Mouse (Mus musculus) hindbrain, embryonic 12.5 days (tissue): ENCODE measurements around the gene Cel. TPM values are rescaled to one million over a fixed set of nuclear protein-coding genes. Genes with fewer than 3 reads are reported as not detected.

Experiments used
- ATAC-seq: fragments of 200-750 bp; cut with Nextera tagmentation; 2 replicates; pipeline ENCODE4 v1.8.0; 2017; ENCODE audit warnings: moderate TSS enrichment; ENCODE audit not compliant: low FRiP score
- H3K27ac ChIP-seq: fragments of 300-500 bp; sonication (generic); 2 replicates; pipeline ENCODE4 v1.5.1; 2016; ENCODE audit warnings: mild to moderate bottlenecking
- H3K27me3 ChIP-seq: fragments of 300-500 bp; sonication (generic); 2 replicates; pipeline ENCODE4 v1.6.1; 2016; ENCODE audit warnings: mild to moderate bottlenecking
- H3K36me3 ChIP-seq: fragments of 300-500 bp; sonication (generic); 2 replicates; pipeline ENCODE4 v1.6.1; 2016; ENCODE audit warnings: mild to moderate bottlenecking
- H3K4me1 ChIP-seq: fragments of 300-500 bp; sonication (generic); 2 replicates; pipeline ENCODE4 v1.6.1; 2016
- H3K4me2 ChIP-seq: fragments of 300-500 bp; sonication (generic); replicated peaks from 2 replicates; pipeline ENCODE4 v1.6.1; 2016; ENCODE audit warnings: mild to moderate bottlenecking
- H3K4me3 ChIP-seq: fragments of 300-500 bp; sonication (generic); 2 replicates; pipeline ENCODE4 v1.5.1; 2016; ENCODE audit warnings: mild to moderate bottlenecking
- H3K9ac ChIP-seq: fragments of 300-500 bp; sonication (generic); 2 replicates; pipeline ENCODE4 v1.6.1; 2016; ENCODE audit warnings: mild to moderate bottlenecking, moderate library complexity
- H3K9me3 ChIP-seq: fragments of 300-500 bp; sonication (generic); replicated peaks from 2 replicates; pipeline ENCODE4 v1.6.1; 2016; ENCODE audit warnings: mild to moderate bottlenecking
- WGBS: fragments of 180-500 bp; shearing (Covaris S2); methylation state at CpG from one replicate; pipeline ENCODE4 v1.1.7; 2016; 5-methylcytosine and 5-hydroxymethylcytosine counted together
- polyA plus RNA-seq: library from polyadenylated mRNA; unstranded; fragments of >200 nt; fragmentation: Nextera tagmentation; extraction: Ambion mirVana; gene quantifications from 2 replicates; pipeline ENCODE4 v1.2.1, GENCODE M21; 2016

Cel gene
- polyA plus RNA-seq, 1 experiment from 2014 or later: not detected

DNA sequence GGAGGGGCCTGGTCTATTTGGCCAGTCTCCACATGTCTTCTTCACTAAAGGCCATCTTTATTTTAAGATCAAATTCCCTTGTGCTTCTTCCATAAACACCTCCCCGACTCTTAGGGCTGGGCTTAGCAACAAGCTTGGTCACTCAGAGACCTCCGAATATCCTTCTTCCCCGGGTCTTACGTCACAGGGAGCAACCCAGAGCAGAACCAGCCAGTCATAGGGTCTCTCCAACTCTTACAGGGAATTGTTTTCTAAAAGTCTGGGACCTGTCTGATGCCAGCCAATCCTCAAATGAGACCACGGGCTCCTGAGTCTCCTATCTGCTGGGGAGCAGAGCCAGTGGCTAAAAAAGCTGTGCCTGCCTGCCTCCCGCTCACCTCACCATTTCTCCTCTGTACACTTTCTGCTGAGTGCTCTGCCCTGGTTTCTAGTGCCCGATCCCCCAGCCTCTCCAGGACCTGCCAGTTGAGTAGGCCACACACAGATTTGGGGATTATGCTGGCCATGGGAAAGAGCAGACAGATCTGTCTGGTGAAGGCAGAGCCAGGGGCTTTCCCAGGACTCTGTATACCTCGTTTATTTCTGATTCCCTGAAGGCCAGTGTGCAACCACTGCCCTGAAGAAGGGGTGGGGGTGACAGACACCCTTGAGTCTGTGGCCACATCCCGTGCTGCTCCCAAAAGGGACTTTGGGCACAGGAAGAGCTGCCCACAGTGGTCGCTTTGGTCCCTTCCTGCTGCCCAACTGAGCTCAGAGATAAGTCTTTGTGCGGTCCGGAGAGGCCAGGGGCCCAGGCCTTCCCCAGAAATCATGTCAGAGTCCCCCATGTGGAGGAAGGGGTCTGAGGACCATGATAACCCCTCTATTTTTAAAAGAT lies 35.7 kb upstream of the Cel start:
- Histone ChIP-seq H3K9ac (no peak overlapping the region), H3K9me3 (no peaks in the 10 kb centered on the region)
- WGBS: 69% methylated on average over 12 of the region's 12 CpGs

DNA sequence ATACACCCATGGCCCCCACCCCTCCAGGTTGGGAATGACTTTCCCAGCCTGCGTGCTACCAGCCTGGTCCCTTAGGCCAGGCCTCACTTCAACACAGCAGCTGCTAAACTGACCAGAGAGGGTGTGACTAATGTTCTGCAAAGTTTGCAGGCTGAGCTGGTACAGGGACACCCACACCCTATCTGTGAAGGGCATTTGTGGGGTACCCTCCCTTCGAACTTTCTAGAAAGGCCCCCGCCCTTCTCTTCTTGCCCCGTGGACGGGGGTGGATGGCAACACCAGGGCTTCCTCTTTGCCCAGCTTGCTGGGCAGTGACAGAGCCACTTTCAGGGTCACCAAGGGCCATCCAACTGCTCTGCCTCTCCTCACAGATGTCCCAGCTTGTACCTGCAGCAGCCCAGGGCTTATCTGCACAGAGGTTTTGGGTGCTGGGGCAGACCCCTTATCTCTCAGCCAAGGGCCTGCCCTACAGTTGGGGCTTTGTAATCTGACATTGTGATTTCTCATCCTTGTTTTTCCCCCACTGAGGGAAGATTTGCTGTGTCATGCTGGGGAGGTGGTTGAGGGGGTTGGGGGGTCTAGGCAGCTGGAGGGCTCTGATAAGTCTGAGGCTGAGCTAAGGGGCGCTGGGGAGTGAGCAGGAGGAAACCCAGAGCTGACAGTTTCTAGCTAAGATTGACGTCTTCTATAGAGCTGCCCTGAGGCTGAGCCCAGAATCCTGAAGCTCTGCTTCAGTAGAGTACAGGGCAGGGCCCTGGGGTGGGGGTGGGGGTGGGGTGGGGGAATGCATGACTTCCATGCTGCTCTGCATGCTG lies 34.7 kb upstream of the Cel start:
- Histone ChIP-seq H3K4me2 (no peak overlapping the region), H3K27me3 (peaks cover 3% of the 10 kb centered on the region; the same call in 1 of the 2 replicates), H3K4me3 (no peak overlapping the region), H3K4me1 (peaks cover 13% of the 10 kb centered on the region), H3K36me3 (no peaks in the 10 kb centered on the region), H3K9me3 (no peaks in the 10 kb centered on the region), H3K27ac (no peak overlapping the region), H3K9ac (peak overlapping the region; percentile 36)
- WGBS: 71% methylated on average over 7 of the region's 7 CpGs
- ATAC-seq: peak; percentile 48; the same call in 1 of the 2 replicates

More for the DNA sequence above, 35.7 kb upstream of the Cel start:
- H3K27ac ChIP-seq: no peak overlapping the region
- H3K4me3 ChIP-seq: no peak overlapping the region
- peaks cover 3% of the 10 kb centered on the region; the same call in 1 of the 2 replicates for H3K27me3 ChIP-seq
- peaks cover 13% of the 10 kb centered on the region for H3K4me1 ChIP-seq
- no peak for ATAC-seq
- H3K36me3 ChIP-seq: no peaks in the 10 kb centered on the region
- H3K4me2 ChIP-seq: no peak overlapping the region

DNA sequence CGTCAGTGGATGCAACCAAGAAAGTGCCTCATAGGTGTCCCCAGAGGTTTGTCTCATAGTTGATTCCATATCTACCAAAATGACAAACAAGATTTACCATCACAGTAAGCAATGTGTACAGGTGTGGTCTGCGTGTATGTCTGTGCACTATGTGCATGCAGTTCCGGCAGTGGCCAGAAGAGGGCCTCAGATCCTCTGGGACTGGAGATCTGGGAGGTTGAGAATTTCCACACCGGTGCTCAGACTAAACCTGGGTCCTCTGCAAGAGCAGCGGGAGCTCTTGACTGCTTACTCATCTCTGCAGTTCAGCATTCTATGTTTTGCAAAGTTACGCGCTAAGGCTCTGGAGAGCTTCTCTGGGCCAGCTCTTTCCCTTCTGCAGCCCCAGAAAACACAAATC lies 33.8 kb upstream of the Cel start:
- Histone ChIP-seq H3K27ac (no peak overlapping the region), H3K4me1 (peaks cover 13% of the 10 kb centered on the region), H3K4me2 (no peak overlapping the region), H3K4me3 (no peak overlapping the region), H3K27me3 (peaks cover 9% of the 10 kb centered on the region; the same call in 1 of the 2 replicates), H3K9me3 (no peaks in the 10 kb centered on the region), H3K9ac (no peak overlapping the region), H3K36me3 (no peaks in the 10 kb centered on the region)
- no peak for ATAC-seq
- 90% methylated on average over 7 of the region's 7 CpGs for WGBS

DNA sequence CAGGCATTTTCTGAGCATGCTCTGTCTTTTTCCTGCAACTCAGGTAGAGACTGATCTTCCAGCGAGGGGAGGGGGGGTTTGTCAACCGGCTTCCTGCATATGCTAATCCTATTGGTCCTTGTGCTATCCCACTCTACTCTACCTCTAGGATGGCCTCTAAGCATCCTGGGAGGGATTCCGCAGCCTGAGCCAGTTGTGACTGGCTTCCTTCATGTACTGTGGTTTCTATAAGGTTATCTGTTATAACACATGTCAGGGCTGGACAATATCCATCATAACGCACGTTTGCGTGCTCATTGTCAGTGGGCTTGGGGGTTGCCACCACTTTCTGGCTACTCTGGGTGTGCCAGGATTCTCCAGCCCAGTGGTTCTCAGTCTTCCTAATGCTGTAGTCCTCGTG lies 32.8 kb upstream of the Cel start:
- Histone ChIP-seq H3K4me2 (no peak overlapping the region), H3K9me3 (no peaks in the 10 kb centered on the region), H3K36me3 (no peaks in the 10 kb centered on the region), H3K4me1 (peaks cover 13% of the 10 kb centered on the region), H3K9ac (no peak overlapping the region), H3K4me3 (no peak overlapping the region), H3K27me3 (peaks cover 9% of the 10 kb centered on the region; the same call in 1 of the 2 replicates), H3K27ac (no peak overlapping the region)
- ATAC-seq: no peak
- WGBS: 87% methylated on average over 7 of the region's 7 CpGs

DNA sequence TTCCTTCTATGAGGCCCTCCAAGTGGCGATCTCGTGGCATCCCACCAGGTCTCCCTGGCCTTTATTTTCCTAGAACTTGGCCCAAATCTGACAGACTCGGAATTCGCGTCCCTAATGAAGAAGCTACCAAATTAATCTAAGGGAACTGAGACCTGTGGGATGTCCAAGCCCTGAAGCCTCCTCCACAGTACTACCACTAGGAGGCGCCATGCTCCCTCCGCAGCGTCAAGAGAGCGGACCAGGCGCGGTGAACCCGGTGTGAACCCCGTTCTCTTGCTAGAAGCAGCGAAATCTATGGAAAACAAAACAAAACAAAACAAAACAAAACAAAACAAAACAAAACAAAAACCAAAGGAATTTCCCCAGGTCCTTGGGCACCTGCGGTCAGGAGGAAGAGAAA lies 29.6 kb upstream of the Cel start:
- H3K4me3 ChIP-seq: no peak overlapping the region
- peaks cover 9% of the 10 kb centered on the region for H3K27me3 ChIP-seq
- H3K9ac ChIP-seq: no peak overlapping the region
- no peak overlapping the region for H3K4me2 ChIP-seq
- no peak overlapping the region for H3K27ac ChIP-seq
- peaks cover under 1% of the 10 kb centered on the region for H3K4me1 ChIP-seq
- no peak for ATAC-seq
- H3K36me3 ChIP-seq: no peaks in the 10 kb centered on the region
- WGBS: 7% methylated on average over 15 of the region's 15 CpGs
- no peaks in the 10 kb centered on the region for H3K9me3 ChIP-seq

DNA sequence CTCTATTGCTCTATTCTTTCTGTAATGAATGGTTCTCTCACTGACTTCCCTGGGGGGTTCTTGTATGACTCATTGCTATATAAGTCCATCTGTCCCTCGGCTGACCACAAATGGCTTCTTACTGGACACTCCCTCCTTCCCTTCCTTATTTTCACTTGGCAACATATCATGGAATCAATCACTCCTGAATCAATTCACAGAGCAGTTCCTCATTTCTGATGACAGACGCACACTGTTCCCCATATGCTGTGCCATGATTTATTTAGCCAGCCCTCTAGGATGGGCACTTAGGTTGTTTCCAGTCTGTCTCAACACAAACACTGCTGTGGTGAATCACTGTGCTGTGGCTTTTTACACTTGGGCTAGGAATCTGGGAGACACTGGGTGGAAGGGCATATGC lies 28.3 kb upstream of the Cel start:
- no peak for ATAC-seq
- H3K9ac ChIP-seq: no peak overlapping the region
- no peaks in the 10 kb centered on the region for H3K4me1 ChIP-seq
- H3K4me2 ChIP-seq: no peak overlapping the region
- no peak overlapping the region for H3K4me3 ChIP-seq
- H3K9me3 ChIP-seq: no peaks in the 10 kb centered on the region
- 73% methylated on average over 2 of the region's 2 CpGs for WGBS
- H3K27ac ChIP-seq: no peak overlapping the region
- no peaks in the 10 kb centered on the region for H3K36me3 ChIP-seq
- H3K27me3 ChIP-seq: peaks cover 15% of the 10 kb centered on the region

DNA sequence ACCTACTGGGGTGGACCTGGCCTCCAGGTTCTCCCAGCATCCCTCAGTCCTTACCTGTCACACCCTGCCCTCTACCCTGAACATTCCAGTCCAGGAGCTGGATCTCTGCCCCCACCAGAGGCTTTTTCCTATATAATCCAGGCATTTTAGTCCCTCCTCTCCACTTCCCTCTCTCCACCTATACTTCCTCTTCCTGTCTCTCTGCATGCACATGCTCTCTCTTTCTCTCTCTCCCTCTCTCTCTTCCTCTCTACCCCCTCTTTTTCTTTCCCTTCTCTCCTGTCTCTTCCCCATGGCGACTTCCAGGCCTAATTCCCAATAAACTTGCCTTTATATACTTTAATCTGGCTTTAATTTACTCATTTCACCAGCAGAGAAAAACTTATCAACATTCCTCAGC lies 25.4 kb upstream of the Cel start:
- Histone ChIP-seq H3K27ac (no peak overlapping the region), H3K36me3 (no peaks in the 10 kb centered on the region), H3K4me1 (peaks cover 3% of the 10 kb centered on the region; the same call in 1 of the 2 replicates), H3K4me2 (no peak overlapping the region), H3K4me3 (no peak overlapping the region), H3K27me3 (peaks cover 12% of the 10 kb centered on the region), H3K9ac (no peak overlapping the region), H3K9me3 (no peaks in the 10 kb centered on the region)
- ATAC-seq: no peak
- 35% methylated on average over 1 of the region's 1 CpGs for WGBS

DNA sequence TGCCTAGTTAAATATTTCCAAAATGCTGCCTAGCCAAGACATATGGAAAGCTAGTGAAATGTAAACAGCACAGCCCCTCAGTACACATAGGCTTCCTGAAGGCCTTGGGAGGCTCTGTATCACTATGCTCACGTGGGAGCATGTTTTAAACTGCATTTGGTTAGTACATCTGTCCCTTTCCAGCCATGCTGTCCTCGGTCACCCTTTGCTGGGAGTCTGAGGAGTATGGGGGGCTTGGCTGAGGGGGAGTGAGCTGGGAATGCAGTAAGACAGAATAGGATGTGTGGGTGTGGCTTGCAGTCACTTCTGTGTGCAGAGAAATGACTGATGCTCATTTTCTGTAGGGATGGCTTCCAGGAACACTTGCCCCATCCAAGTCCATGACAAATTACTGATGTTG lies 22.5 kb upstream of the Cel start:
- ATAC-seq: no peak
- Histone ChIP-seq H3K9me3 (no peaks in the 10 kb centered on the region), H3K4me1 (peaks cover 23% of the 10 kb centered on the region), H3K4me2 (no peak overlapping the region), H3K9ac (no peak overlapping the region), H3K27ac (no peak overlapping the region), H3K36me3 (peaks cover 3% of the 10 kb centered on the region; the same call in 1 of the 2 replicates), H3K4me3 (no peak overlapping the region), H3K27me3 (peaks cover 5% of the 10 kb centered on the region; the same call in 1 of the 2 replicates)
- 45% methylated on average over 2 of the region's 2 CpGs for WGBS

DNA sequence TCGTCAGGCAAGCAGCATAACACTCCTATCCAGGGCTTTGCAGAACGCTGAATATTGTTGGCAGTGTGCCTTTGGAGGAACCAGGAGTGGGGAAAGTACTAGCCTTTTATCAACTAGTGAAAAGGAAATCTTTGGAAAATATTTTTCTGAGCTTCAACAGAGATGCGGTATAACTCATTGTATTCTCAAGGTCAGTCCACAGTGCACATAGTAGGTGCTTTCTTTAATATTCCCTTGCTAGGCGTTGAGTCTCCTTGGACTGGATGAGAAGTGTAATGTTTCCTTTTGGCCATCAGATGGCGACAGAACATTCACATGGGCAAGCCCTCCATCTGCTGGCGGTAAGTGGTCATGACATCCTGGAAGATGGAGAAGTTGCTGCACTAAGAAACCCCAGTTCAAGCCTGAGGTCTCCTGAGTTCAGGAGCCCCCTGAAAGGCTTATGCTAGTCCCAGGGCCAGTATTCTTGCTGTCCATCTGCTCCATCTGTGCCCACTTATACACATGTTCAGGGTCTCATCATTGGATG lies 21.9 kb upstream of the Cel start:
- H3K27me3 ChIP-seq: peaks cover 5% of the 10 kb centered on the region; the same call in 1 of the 2 replicates
- H3K9me3 ChIP-seq: no peaks in the 10 kb centered on the region
- H3K9ac ChIP-seq: no peak overlapping the region
- H3K4me2 ChIP-seq: no peak overlapping the region
- no peak overlapping the region for H3K27ac ChIP-seq
- H3K4me1 ChIP-seq: peaks cover 24% of the 10 kb centered on the region
- H3K4me3 ChIP-seq: no peak overlapping the region
- WGBS: 25% methylated on average over 6 of the region's 6 CpGs
- H3K36me3 ChIP-seq: peaks cover 4% of the 10 kb centered on the region; the same call in 1 of the 2 replicates
- ATAC-seq: no peak

DNA sequence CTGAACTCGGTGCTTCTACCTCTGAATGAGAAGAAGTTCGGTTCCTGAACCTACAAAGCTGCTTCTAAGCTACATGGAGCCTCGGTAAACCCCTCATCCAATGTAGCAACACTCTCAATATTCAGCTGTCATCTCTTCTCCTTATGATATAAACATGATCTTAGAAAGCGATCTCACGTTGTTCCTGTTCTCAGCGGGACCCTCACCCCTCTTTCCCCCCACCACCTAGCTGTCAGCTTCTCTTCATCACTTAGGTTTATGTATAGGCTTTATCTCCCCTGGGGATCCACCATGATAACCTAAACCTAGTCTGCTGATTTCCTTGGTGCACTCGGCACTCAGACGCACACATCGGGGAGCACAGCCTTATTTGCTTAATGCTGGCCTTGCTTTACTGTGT lies 20.4 kb upstream of the Cel start, which contains the start of gene Gtf3c5:
TSS of gene Gtf3c5 (minus strand) at position 101 of the 400 bp plus-strand sequence.
- Histone ChIP-seq H3K27me3 (peaks cover 5% of the 10 kb centered on the region; the same call in 1 of the 2 replicates), H3K36me3 (peaks cover 16% of the 10 kb centered on the region), H3K9ac (peak within 1 kb of the TSS; percentile 78), H3K27ac (peak within 1 kb of the TSS; percentile 93), H3K4me1 (peaks cover 24% of the 10 kb centered on the region), H3K9me3 (no peaks in the 10 kb centered on the region), H3K4me2 (peak within 1 kb of the TSS; percentile 69), H3K4me3 (peak within 1 kb of the TSS; percentile 75)
- ATAC-seq: no peak
- WGBS: 77% methylated on average over 9 of the region's 9 CpGs

DNA sequence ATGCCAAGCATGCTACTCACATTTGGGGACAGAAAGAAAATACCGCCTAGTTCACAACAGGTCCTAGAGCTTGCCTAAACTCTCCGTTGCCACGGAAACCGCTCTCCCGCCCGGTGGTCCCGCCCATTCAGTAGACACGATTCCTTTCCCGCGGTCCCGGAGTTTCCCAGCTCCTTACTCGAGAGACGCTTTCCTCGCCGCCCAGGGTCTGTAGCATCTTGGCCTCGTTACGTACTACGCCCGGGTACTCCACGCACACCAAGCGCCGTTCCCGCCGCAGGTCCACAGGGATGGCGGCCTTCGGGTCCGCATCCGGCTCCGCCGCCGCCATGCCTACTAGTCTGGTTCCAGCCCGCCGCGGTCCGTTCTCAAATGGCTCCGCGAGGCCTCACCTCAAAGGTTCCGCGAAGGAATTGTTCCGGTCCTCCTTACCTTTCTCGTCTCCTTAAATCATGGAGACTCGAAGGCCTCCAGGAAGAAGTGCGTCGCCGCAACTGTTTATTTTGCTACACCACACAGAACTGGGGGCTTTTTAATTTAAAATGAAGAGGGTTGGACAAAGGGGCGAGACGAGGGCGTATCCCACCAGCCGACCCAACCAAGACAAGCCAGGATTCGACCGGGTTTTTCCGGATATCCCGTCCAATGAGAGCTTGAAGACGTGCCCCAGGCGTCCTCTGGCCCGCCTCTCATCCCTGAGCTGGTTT lies 19.6 kb upstream of the Cel start:
- peak overlapping the region; percentile 93 for H3K27ac ChIP-seq
- peak overlapping the region; percentile 75 for H3K4me3 ChIP-seq
- ATAC-seq: peak; percentile 93
- H3K9ac ChIP-seq: peak overlapping the region; percentile 78
- H3K4me1 ChIP-seq: peaks cover 24% of the 10 kb centered on the region
- H3K27me3 ChIP-seq: peaks cover 5% of the 10 kb centered on the region; the same call in 1 of the 2 replicates
- no peaks in the 10 kb centered on the region for H3K9me3 ChIP-seq
- peak overlapping the region; percentile 69 for H3K4me2 ChIP-seq
- H3K36me3 ChIP-seq: peaks cover 25% of the 10 kb centered on the region
- under 1% methylated on average over 56 of the region's 56 CpGs for WGBS
